Mouse (Mus musculus): Measurements from ENCODE around the gene Samsn1.

DNA sequence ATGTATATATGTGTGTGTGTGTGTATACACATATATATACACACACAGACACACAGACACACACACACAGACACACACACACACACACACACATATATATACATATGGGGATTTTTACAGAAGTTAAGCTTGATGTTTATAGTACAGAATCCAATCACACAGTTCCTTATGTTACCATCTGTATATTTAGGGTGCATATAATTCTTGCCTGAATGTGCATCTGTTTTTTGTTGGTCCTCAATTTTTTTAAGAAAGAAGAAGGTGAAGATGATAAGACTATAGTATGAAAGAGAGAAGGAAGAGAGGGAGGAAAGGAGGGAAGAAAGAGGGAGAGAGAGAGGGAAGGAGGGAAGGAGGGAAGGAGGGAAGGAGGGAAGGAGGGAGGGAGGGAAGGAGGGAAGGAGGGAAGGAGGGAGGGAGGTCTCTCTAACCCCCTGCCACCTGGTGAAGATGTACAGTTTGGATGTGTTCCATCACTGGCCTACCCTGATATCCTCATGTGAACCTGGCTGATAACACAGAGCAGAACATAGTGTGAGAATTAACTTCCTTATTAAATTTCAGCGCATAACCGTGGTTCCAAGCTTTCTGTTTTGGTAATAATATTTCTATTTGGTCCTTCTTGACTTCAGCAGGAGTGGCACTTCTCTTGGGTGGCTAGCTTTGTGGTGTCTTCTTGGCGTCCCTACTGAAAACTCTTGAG lies 19.1 kb downstream of the Samsn1 start:
- TF ChIP-seq CTCF (IDR thresholded peaks at IDR 0.05) (no peak), POLR2A (IDR thresholded peaks at IDR 0.05; ENCODE audit: insufficient read depth, low read depth, low read length) (no peak), EP300 (IDR thresholded peaks at IDR 0.05; ENCODE audit: insufficient read depth, low read depth, low read length) (no peak)
